Mouse (Mus musculus) inflammation-experienced regulatory T-cells, adult 6 months (primary cell): Measurements from ENCODE around the gene Hspd1. TPM values are rescaled to one million over a fixed set of nuclear protein-coding genes. Genes with fewer than 3 reads are reported as not detected.
A peak's percentile ranks its signal among the peaks of the same experiment; 100 is the strongest.

ENCODE experiments used
- ATAC-seq: one replicate; pipeline ENCODE4 v1.8.0; 2017
- polyA plus RNA-seq, 3 experiments: library from polyadenylated mRNA; unstranded; fragments of 100-300 nt; shearing (Covaris generic); gene quantifications; one replicate each; pipeline ENCODE4 v1.2.1; 2017

Gene Hspd1
- polyA plus RNA-seq, 3 experiments from 2014 or later: 129 to 226 (median 154) TPM

GRCm38 (mm10) chr1:55031026-55031779, 56.8 kb downstream of the Hspd1 start:
- no peak for ATAC-seq

- no peak for ATAC-seq
Observed at GRCm38 (mm10) chr1:55029446-55029845, 58.6 kb downstream of the Hspd1 start.

DNA sequence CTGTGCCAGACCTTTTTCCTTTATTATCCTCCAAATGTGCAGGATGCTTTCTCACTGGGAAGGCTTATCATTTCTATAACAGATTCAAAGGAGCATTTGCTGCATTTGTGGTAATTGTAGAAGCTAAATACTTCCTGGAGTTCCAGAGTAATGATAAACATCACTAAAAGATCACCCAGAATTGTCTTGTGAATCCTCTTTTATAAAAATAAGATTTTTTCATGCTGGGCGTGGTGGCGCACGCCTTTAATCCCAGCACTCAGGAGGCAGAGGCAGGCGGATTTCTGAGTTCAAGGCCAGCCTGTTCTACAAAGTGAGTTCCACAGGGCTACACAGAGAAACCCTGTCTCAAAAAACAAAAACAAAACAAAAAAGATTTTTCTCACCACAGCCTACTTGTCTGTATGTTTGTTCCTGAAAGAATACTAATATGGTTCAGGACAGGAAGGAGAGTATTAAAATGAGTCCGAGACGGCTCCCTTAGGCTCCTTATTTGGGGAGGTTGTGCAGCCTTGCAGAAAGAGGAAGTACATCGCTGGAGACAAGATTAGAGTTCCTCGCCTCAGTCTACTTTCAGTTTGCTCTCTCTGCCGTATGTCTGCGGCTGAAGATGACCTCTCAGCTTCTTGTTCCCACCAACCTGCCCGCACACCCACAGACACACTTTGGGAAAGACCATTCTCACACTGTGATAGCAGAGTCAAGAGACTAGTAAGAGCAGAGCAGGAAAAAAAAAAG, 59.4 kb downstream of the Hspd1 start:
- peak; percentile 63 for ATAC-seq

- ATAC-seq: no peak
Observed at GRCm38 (mm10) chr1:55027966-55028365, 60.1 kb downstream of the Hspd1 start.

Other genes with a start within 250 kb of the Hspd1 start
- gene Ankrd44, start 161.9 kb downstream of the Hspd1 start, polyA plus RNA-seq: 100 to 1,000 TPM; 141 to 193 (median 187) TPM
- 100 to 1,000 TPM; 408 to 502 (median 410) TPM for gene Sf3b1, start 60.8 kb downstream of the Hspd1 start, polyA plus RNA-seq
- gene Coq10b, start 35.5 kb downstream of the Hspd1 start, polyA plus RNA-seq: 10 to 100 TPM; 14.6 to 22.7 (median 17.0) TPM
- gene Hspe1, start 111 bp downstream of the Hspd1 start, polyA plus RNA-seq: 100 to 1,000 TPM; 172 to 181 (median 174) TPM
- gene Mob4, start 43.0 kb upstream of the Hspd1 start, polyA plus RNA-seq: 100 to 1,000 TPM; 121 to 136 (median 133) TPM
- 1 to 10 TPM; 1.4 to 4.8 (median 3.6) TPM for gene Rftn2, start 138.5 kb upstream of the Hspd1 start, polyA plus RNA-seq
- 1 to 10 TPM; 2.1 to 3.5 (median 3.1) TPM for gene Mars2, start 148.9 kb upstream of the Hspd1 start, polyA plus RNA-seq